Mouse (Mus musculus): Measurements from ENCODE around the gene C1qtnf1. TPM values are rescaled to one million over a fixed set of nuclear protein-coding genes. Genes with fewer than 3 reads are reported as not detected.

The C1qtnf1 gene
- total and polyA plus RNA-seq, 3 experiments: 15.2 to 16.0 (median 15.3) TPM

DNA sequence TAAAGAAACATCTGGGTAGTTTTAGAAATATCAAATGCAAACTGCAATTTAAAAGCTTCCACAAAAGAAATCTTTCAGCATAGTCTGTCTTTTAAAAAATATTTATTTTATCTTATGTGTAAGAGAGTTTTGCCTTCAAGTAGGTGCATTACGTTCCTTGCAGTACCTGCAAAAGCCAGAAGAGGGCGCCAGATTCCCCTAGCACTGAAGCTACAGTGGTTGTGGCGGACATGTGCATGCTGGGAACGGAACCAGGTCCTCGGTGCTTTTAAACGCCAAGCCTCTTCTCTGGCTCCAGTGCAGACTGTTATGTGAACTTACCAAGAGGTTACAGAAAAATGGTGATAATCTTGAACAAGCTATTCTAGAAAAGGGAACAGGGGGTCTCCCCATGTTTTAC, 32.3 kb downstream of the C1qtnf1 start:
- 70% methylated on average over 6 of the region's 6 CpGs for WGBS
- H3K9ac ChIP-seq (ENCODE audit: low read depth, low read length): no peak overlapping the region
- intact Hi-C loops (cut with DNase I): no loop called here
- H3K79me2 ChIP-seq (replicated peaks; ENCODE audit: control insufficient read depth, insufficient read depth, low read length): no peaks in the 10 kb centered on the region
- H3K27me3 ChIP-seq (ENCODE audit: control insufficient read depth, insufficient read depth, low read length): no peaks in the 10 kb centered on the region
- peak; percentile 79 for TF ChIP-seq CTCF (IDR thresholded peaks at IDR 0.05)
- TF ChIP-seq POLR2A (IDR thresholded peaks at IDR 0.05; ENCODE audit: insufficient read depth, low read depth, low read length): no peak
- no peak for TF ChIP-seq EP300 (IDR thresholded peaks at IDR 0.05; ENCODE audit: insufficient read depth, low read depth, low read length)
- no peak overlapping the region for H3K4me3 ChIP-seq
- no peak for DNase-seq
- H3K4me1 ChIP-seq (ENCODE audit: control insufficient read depth, insufficient read depth, low read length): peaks cover 18% of the 10 kb centered on the region
- H3K36me3 ChIP-seq (ENCODE audit: control insufficient read depth, insufficient read depth, low read length): no peaks in the 10 kb centered on the region
- no peak overlapping the region for H3K27ac ChIP-seq

DNA sequence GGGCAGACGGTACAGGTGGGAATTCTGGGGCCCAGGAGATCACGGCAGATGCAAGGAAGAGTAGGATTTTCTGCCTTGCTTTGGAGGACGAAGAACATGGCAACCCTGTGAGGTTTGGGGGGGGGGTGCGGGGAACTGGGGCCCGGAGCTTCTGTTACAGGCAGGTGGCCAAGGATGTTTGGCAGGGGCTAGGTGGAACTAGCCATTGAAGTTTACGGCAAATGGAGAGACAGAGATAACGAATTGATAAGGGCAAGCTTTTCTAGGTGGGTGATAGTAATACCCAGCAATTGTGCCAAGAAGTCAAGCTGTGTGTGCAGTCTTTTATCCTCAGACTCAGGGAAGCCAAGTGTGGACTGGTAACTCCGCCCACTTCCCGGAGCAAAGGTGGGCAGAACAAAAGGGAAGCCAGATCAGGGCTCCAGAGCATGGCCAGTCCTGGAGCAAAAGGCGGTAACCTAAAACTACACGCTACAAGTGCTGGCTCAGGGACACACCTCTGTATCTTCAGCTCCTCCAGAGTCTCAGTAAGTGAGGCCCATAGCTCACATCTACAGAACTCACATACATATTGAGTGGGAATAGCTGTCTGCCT, 39.5 kb downstream of the C1qtnf1 start:
- no peaks in the 10 kb centered on the region for H3K36me3 ChIP-seq (ENCODE audit: control insufficient read depth, insufficient read depth, low read length)
- no peak for DNase-seq
- intact Hi-C loops (cut with DNase I): no loop called here
- H3K27me3 ChIP-seq (ENCODE audit: control insufficient read depth, insufficient read depth, low read length): no peaks in the 10 kb centered on the region
- H3K27ac ChIP-seq: no peak overlapping the region
- no peak overlapping the region for H3K9ac ChIP-seq (ENCODE audit: low read depth, low read length)
- no peaks in the 10 kb centered on the region for H3K4me1 ChIP-seq (ENCODE audit: control insufficient read depth, insufficient read depth, low read length)
- H3K4me3 ChIP-seq: no peak overlapping the region
- 43% methylated on average over 11 of the region's 11 CpGs for WGBS
- TF ChIP-seq EP300 (IDR thresholded peaks at IDR 0.05; ENCODE audit: insufficient read depth, low read depth, low read length) (no peak), POLR2A (IDR thresholded peaks at IDR 0.05; ENCODE audit: insufficient read depth, low read depth, low read length) (no peak), CTCF (IDR thresholded peaks at IDR 0.05) (no peak)
- no peaks in the 10 kb centered on the region for H3K79me2 ChIP-seq (replicated peaks; ENCODE audit: control insufficient read depth, insufficient read depth, low read length)

DNA sequence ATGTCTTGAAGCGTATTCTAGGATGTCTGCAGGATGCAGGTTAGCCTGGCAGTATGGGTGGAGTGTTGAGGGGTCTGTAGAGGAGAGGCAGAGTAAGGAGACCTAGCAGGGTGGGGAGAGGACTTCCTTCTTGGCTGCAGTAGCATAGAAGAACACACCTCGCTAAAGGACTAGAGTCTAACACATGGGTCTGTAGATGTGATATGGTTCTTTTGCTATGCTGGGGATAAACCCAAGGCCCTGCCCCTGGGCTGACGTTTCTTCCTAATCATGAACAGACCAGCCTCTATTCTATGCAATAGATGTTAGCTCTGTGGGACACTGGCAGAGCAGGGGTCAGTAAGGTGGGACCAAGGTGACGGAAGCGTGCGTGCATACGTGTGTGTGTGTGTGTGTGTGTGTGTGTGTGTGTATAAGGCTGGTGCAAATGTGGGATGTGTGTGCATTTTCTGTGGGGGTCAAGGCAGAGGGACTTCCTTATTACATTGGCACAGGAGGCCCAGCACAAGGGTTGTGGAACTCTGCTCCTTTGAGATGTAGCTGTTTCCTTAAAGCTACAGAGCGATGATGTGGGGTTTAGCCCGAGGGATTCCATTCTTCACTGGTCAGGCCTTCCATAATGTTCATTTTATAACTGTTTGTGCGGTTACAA, 41.6 kb downstream of the C1qtnf1 start:
- TF ChIP-seq POLR2A (IDR thresholded peaks at IDR 0.05; ENCODE audit: insufficient read depth, low read depth, low read length): no peak
- TF ChIP-seq CTCF (IDR thresholded peaks at IDR 0.05): no peak
- no peak for TF ChIP-seq EP300 (IDR thresholded peaks at IDR 0.05; ENCODE audit: insufficient read depth, low read depth, low read length)
- WGBS: 78% methylated on average over 10 of the region's 10 CpGs
- Histone ChIP-seq H3K36me3 (ENCODE audit: control insufficient read depth, insufficient read depth, low read length) (no peaks in the 10 kb centered on the region), H3K27me3 (ENCODE audit: control insufficient read depth, insufficient read depth, low read length) (no peaks in the 10 kb centered on the region), H3K9ac (ENCODE audit: low read depth, low read length) (no peak overlapping the region), H3K79me2 (replicated peaks; ENCODE audit: control insufficient read depth, insufficient read depth, low read length) (no peaks in the 10 kb centered on the region), H3K27ac (no peak overlapping the region), H3K4me1 (ENCODE audit: control insufficient read depth, insufficient read depth, low read length) (no peaks in the 10 kb centered on the region), H3K4me3 (no peak overlapping the region)
- DNase-seq: no peak
- intact Hi-C loops (cut with DNase I): no loop called here

GRCm38 (mm10) chr11:118470234-118470966, 42.4 kb downstream of the C1qtnf1 start:
- no peaks in the 10 kb centered on the region for H3K36me3 ChIP-seq (ENCODE audit: control insufficient read depth, insufficient read depth, low read length)
- no peak for DNase-seq
- TF ChIP-seq EP300 (IDR thresholded peaks at IDR 0.05; ENCODE audit: insufficient read depth, low read depth, low read length) (no peak), POLR2A (IDR thresholded peaks at IDR 0.05; ENCODE audit: insufficient read depth, low read depth, low read length) (no peak), CTCF (IDR thresholded peaks at IDR 0.05) (no peak)
- H3K4me3 ChIP-seq: no peak overlapping the region
- no peak overlapping the region for H3K9ac ChIP-seq (ENCODE audit: low read depth, low read length)
- 31% methylated on average over 12 of the region's 12 CpGs for WGBS
- no peaks in the 10 kb centered on the region for H3K4me1 ChIP-seq (ENCODE audit: control insufficient read depth, insufficient read depth, low read length)
- H3K79me2 ChIP-seq (replicated peaks; ENCODE audit: control insufficient read depth, insufficient read depth, low read length): no peaks in the 10 kb centered on the region
- no peak overlapping the region for H3K27ac ChIP-seq
- intact Hi-C loops (cut with DNase I): no loop called here
- no peaks in the 10 kb centered on the region for H3K27me3 ChIP-seq (ENCODE audit: control insufficient read depth, insufficient read depth, low read length)

DNA sequence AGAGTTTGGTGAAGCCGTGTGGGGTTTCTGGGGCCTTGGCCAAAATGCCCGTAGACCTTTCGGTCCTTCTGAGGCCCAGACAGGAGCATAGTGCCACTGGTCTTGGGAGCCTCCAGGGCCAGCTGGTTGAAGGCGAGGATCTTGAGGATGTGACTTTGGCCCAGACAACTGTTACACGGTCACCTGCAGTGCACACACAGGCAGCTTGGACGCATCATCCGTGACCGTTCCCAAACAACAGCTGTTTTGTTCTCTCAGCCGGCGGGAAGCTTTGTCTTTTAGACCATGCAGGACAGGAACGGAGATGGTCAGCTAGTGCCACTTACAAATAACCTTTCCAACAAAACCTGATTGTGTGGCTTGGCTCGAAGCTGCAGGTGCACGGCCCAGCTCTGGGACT, 43.7 kb downstream of the C1qtnf1 start:
- H3K36me3 ChIP-seq (ENCODE audit: control insufficient read depth, insufficient read depth, low read length): no peaks in the 10 kb centered on the region
- no peak for TF ChIP-seq EP300 (IDR thresholded peaks at IDR 0.05; ENCODE audit: insufficient read depth, low read depth, low read length)
- no peak for TF ChIP-seq CTCF (IDR thresholded peaks at IDR 0.05)
- no peak overlapping the region for H3K27ac ChIP-seq
- H3K79me2 ChIP-seq (replicated peaks; ENCODE audit: control insufficient read depth, insufficient read depth, low read length): no peaks in the 10 kb centered on the region
- H3K9ac ChIP-seq (ENCODE audit: low read depth, low read length): no peak overlapping the region
- DNase-seq: no peak
- 83% methylated on average over 13 of the region's 13 CpGs for WGBS
- no peaks in the 10 kb centered on the region for H3K27me3 ChIP-seq (ENCODE audit: control insufficient read depth, insufficient read depth, low read length)
- H3K4me3 ChIP-seq: no peak overlapping the region
- H3K4me1 ChIP-seq (ENCODE audit: control insufficient read depth, insufficient read depth, low read length): no peaks in the 10 kb centered on the region
- intact Hi-C loops (cut with DNase I): no loop called here

DNA sequence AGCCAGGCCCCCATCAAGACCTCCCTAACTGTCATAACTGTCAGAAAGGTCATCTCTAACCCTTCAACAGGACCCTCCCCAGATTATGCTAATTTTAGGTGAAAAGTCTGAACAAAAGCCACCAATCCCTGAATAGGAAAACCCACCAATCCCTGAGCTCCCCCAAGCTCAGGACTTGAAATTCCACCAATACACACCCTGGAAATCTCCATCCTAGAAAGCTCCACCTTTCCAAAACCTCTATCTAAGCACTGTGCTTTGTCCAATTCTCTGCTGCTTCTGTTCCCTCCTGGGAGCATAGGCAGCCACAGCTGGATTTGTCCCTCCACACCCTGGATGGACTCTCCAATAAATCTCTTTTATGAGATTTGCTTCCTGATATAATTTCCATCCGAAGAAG, 45.2 kb downstream of the C1qtnf1 start:
- DNase-seq: no peak
- Histone ChIP-seq H3K4me1 (ENCODE audit: control insufficient read depth, insufficient read depth, low read length) (no peaks in the 10 kb centered on the region; the same call in 1 of the 2 replicates), H3K27me3 (ENCODE audit: control insufficient read depth, insufficient read depth, low read length) (no peaks in the 10 kb centered on the region), H3K4me3 (no peak overlapping the region), H3K36me3 (ENCODE audit: control insufficient read depth, insufficient read depth, low read length) (no peaks in the 10 kb centered on the region), H3K27ac (no peak overlapping the region), H3K79me2 (replicated peaks; ENCODE audit: control insufficient read depth, insufficient read depth, low read length) (no peaks in the 10 kb centered on the region), H3K9ac (ENCODE audit: low read depth, low read length) (no peak overlapping the region)
- no peak for TF ChIP-seq POLR2A (IDR thresholded peaks at IDR 0.05; ENCODE audit: insufficient read depth, low read depth, low read length)
- no peak for TF ChIP-seq CTCF (IDR thresholded peaks at IDR 0.05)
- TF ChIP-seq EP300 (IDR thresholded peaks at IDR 0.05; ENCODE audit: insufficient read depth, low read depth, low read length): no peak
- intact Hi-C loops (cut with DNase I): no loop called here
- whole genome bisulfite sequencing: 81% methylated on average over 1 of the region's 1 CpGs
